Mouse (Mus musculus) kidney, adult 2 months (tissue): ENCODE data around the gene Ppp1r3f.

Experiments
- CTCF ChIP-seq: fragments of 200-500 bp; conservative IDR thresholded peaks from 2 replicates; pipeline ENCODE4 v1.5.1; 2011; ENCODE audit warnings: low read depth, mild to moderate bottlenecking, control low read depth, low read length, moderate library complexity, mixed read lengths; ENCODE audit not compliant: insufficient read depth, insufficient read length
- POLR2A ChIP-seq: fragments of 200-500 bp; IDR thresholded peaks from one replicate; pipeline ENCODE4 v1.6.1; 2011; ENCODE audit warnings: low read depth, low read length, control low read depth

DNA sequence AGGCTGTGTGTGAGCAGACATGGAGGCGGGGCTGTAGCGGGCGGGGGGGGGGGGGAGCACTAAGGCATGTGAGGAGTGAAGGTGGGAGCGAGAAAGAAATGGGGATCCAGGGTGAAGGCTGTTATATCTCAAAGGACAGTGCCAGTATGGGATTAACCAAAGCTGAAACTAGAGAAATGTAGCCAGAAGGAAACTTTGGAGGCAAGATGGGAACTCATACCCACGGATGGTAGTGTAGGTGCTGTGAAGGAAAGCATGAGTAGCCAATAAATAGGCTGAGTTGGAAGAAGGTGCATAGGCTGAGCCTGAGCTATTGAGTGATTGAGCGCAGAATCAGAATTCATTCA, 775 bp upstream of the Ppp1r3f start:
- TF ChIP-seq CTCF (no peak), POLR2A (no peak)
